Mouse (Mus musculus): Measurements from ENCODE around the gene Prdx5. TPM values are rescaled to one million over a fixed set of nuclear protein-coding genes. Genes with fewer than 3 reads are reported as not detected.

Gene Prdx5
- polyA plus RNA-seq, 1 experiment, result 276 TPM

DNA sequence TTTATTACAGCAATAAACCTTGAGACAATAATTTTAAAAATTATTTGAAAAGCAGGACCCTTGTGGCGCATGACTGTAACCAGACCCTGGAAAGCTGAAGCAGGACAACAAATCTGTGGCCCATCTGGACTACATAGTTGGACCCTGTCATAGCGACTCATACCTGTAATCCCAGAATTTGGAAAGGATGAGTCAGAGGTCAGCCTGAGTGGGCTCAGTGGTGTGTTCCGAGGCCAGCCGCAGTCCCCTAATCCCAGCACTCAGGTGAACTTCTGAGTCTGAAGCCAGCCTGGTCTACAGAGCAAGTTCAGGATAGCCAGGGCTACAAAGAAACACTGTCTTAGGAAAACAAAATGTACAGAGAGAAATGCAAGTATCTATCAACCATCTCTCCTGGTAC, 48.5 kb downstream of the Prdx5 start:
- TF ChIP-seq SRF (IDR thresholded peaks at IDR 0.05; ENCODE audit: control insufficient read depth, insufficient read length, low read depth) (no peak), MYOG (IDR thresholded peaks at IDR 0.05; ENCODE audit: control insufficient read depth in 1 of 3, insufficient read depth in 1 of 3, insufficient read length in 2 of 3, low read depth in 2 of 3) (no peak), MYOD1 (IDR thresholded peaks at IDR 0.05; ENCODE audit: control insufficient read depth in 1 of 3, insufficient read length in 2 of 3, low read depth in 2 of 3) (no peak), POLR2AphosphoS2 (IDR thresholded peaks at IDR 0.05; ENCODE audit: insufficient read length, low read depth) (no peak), TCF3 (IDR thresholded peaks at IDR 0.05; ENCODE audit: insufficient read length, low read depth) (no peak), POLR2A (IDR thresholded peaks at IDR 0.05; ENCODE audit: insufficient read length, low read depth) (no peak), E2F4 (IDR thresholded peaks at IDR 0.05; ENCODE audit: insufficient read depth) (no peak), MAX (IDR thresholded peaks at IDR 0.05; ENCODE audit: low read depth) (no peak), CEBPB (IDR thresholded peaks at IDR 0.05; ENCODE audit: insufficient read depth, poor library complexity, severe bottlenecking) (no peak), TCF12 (IDR thresholded peaks at IDR 0.05; ENCODE audit: insufficient read depth, poor library complexity, severe bottlenecking) (no peak), USF1 (IDR thresholded peaks at IDR 0.05; ENCODE audit: low read depth) (no peak), REST (IDR thresholded peaks at IDR 0.05; ENCODE audit: insufficient read depth, insufficient read length) (no peak)
- Histone ChIP-seq H3ac (ENCODE audit: control insufficient read depth, insufficient read length) (no peak overlapping the region), H3K4me3 (no peak overlapping the region), H3K4me2 (ENCODE audit: low read depth) (no peak overlapping the region), H3K27me3 (ENCODE audit: control insufficient read depth, insufficient read depth, insufficient read length) (no peaks in the 10 kb centered on the region), H3K36me3 (ENCODE audit: control insufficient read depth, insufficient read depth) (no peaks in the 10 kb centered on the region), H3K79me2 (ENCODE audit: control insufficient read depth, insufficient read depth) (no peaks in the 10 kb centered on the region)

- Histone ChIP-seq H3ac (ENCODE audit: control insufficient read depth, insufficient read length) (no peak overlapping the region), H3K36me3 (ENCODE audit: control insufficient read depth, insufficient read depth) (no peaks in the 10 kb centered on the region), H3K79me2 (ENCODE audit: control insufficient read depth, insufficient read depth) (no peaks in the 10 kb centered on the region), H3K27me3 (ENCODE audit: control insufficient read depth, insufficient read depth, insufficient read length) (no peaks in the 10 kb centered on the region), H3K4me2 (ENCODE audit: low read depth) (no peak overlapping the region), H3K4me3 (no peak overlapping the region)
- TF ChIP-seq CEBPB (IDR thresholded peaks at IDR 0.05; ENCODE audit: insufficient read depth, poor library complexity, severe bottlenecking), result no peak
- no peak for TF ChIP-seq MAX (IDR thresholded peaks at IDR 0.05; ENCODE audit: low read depth)
- TF ChIP-seq MYOG (IDR thresholded peaks at IDR 0.05; ENCODE audit: control insufficient read depth in 1 of 3, insufficient read depth in 1 of 3, insufficient read length in 2 of 3, low read depth in 2 of 3), result no peak
- TF ChIP-seq MYOD1 (IDR thresholded peaks at IDR 0.05; ENCODE audit: control insufficient read depth in 1 of 3, insufficient read length in 2 of 3, low read depth in 2 of 3), result no peak
- no peak for TF ChIP-seq REST (IDR thresholded peaks at IDR 0.05; ENCODE audit: insufficient read depth, insufficient read length)
- TF ChIP-seq USF1 (IDR thresholded peaks at IDR 0.05; ENCODE audit: low read depth), result no peak
- no peak for TF ChIP-seq E2F4 (IDR thresholded peaks at IDR 0.05; ENCODE audit: insufficient read depth)
- no peak for TF ChIP-seq TCF3 (IDR thresholded peaks at IDR 0.05; ENCODE audit: insufficient read length, low read depth)
- no peak for TF ChIP-seq TCF12 (IDR thresholded peaks at IDR 0.05; ENCODE audit: insufficient read depth, poor library complexity, severe bottlenecking)
Measured at GRCm38 (mm10) chr19:6860706-6861105, 49.2 kb downstream of the Prdx5 start.

DNA sequence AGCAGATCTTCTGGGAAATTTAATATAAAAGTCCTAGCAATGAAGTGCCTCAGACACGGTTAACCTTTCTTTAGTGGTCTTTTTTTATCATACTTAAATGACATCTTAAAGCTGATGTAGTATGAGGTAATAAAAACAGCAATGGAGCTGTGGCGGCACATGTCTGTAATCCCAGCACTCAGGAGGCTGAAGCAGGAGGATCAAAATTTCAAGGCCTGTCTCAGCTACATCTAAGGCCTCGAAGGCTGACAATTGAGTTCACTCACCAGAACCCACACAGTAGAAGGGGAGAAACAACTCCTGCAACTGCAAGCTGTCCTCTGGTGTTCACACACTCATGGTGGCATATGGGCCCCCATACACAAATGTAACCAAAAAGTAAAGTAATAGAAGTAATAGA, 49.9 kb downstream of the Prdx5 start:
- Histone ChIP-seq H3K4me2 (ENCODE audit: low read depth) (no peak overlapping the region), H3K79me2 (ENCODE audit: control insufficient read depth, insufficient read depth) (no peaks in the 10 kb centered on the region), H3ac (ENCODE audit: control insufficient read depth, insufficient read length) (no peak overlapping the region), H3K36me3 (ENCODE audit: control insufficient read depth, insufficient read depth) (no peaks in the 10 kb centered on the region), H3K4me3 (no peak overlapping the region), H3K27me3 (ENCODE audit: control insufficient read depth, insufficient read depth, insufficient read length) (no peaks in the 10 kb centered on the region)
- TF ChIP-seq TCF12 (IDR thresholded peaks at IDR 0.05; ENCODE audit: insufficient read depth, poor library complexity, severe bottlenecking) (no peak), TCF3 (IDR thresholded peaks at IDR 0.05; ENCODE audit: insufficient read length, low read depth) (no peak), POLR2A (IDR thresholded peaks at IDR 0.05; ENCODE audit: insufficient read length, low read depth) (no peak), REST (IDR thresholded peaks at IDR 0.05; ENCODE audit: insufficient read depth, insufficient read length) (no peak), MYOG (IDR thresholded peaks at IDR 0.05; ENCODE audit: control insufficient read depth in 1 of 3, insufficient read depth in 1 of 3, insufficient read length in 2 of 3, low read depth in 2 of 3) (no peak), MAX (IDR thresholded peaks at IDR 0.05; ENCODE audit: low read depth) (no peak), MYOD1 (IDR thresholded peaks at IDR 0.05; ENCODE audit: control insufficient read depth in 1 of 3, insufficient read length in 2 of 3, low read depth in 2 of 3) (no peak)

GRCm38 (mm10) chr19:6859032-6859651, 50.8 kb downstream of the Prdx5 start:
- Histone ChIP-seq H3K4me3 (no peak overlapping the region), H3K79me2 (ENCODE audit: control insufficient read depth, insufficient read depth) (no peaks in the 10 kb centered on the region), H3K27me3 (ENCODE audit: control insufficient read depth, insufficient read depth, insufficient read length) (no peaks in the 10 kb centered on the region), H3K36me3 (ENCODE audit: control insufficient read depth, insufficient read depth) (no peaks in the 10 kb centered on the region), H3ac (ENCODE audit: control insufficient read depth, insufficient read length) (no peak overlapping the region), H3K4me2 (ENCODE audit: low read depth) (no peak overlapping the region)
- peak in 2 of 3 experiments; percentile 44 to 67 for TF ChIP-seq MYOG (IDR thresholded peaks at IDR 0.05; ENCODE audit: control insufficient read depth in 1 of 3, insufficient read depth in 1 of 3, insufficient read length in 2 of 3, low read depth in 2 of 3)
- TF ChIP-seq MAX (IDR thresholded peaks at IDR 0.05; ENCODE audit: low read depth), result no peak
- peak in 1 of 3 experiments; percentile 47 for TF ChIP-seq MYOD1 (IDR thresholded peaks at IDR 0.05; ENCODE audit: control insufficient read depth in 1 of 3, insufficient read length in 2 of 3, low read depth in 2 of 3)

DNA sequence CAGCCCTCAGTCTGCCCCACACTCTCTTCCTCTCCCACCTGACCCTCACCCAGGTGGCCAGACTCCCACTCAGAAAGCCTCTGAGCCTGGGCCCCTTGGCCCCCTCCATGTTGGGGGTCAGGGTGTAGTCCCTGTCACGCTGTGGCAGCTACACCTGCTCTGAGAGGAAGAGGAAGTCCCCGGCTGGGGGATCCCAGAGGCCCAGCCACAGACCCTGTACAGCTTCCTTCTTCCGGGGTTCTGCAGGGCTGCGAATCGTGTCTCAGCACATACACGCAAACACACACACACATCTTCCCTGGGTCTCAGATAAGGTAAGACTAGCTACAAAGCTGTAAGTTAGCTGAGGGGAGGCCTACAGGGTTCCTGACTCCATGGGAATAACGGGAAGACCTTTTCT, 51.9 kb downstream of the Prdx5 start, which contains the start of gene Ccdc88b:
Gene Ccdc88b, minus strand, starts transcription at position 181 of the 400 bp plus-strand sequence.
- TF ChIP-seq USF1 (IDR thresholded peaks at IDR 0.05; ENCODE audit: low read depth) (no peak), POLR2AphosphoS2 (IDR thresholded peaks at IDR 0.05; ENCODE audit: insufficient read length, low read depth) (no peak), MAX (IDR thresholded peaks at IDR 0.05; ENCODE audit: low read depth) (no peak), TCF3 (IDR thresholded peaks at IDR 0.05; ENCODE audit: insufficient read length, low read depth) (no peak), MYOG (IDR thresholded peaks at IDR 0.05; ENCODE audit: control insufficient read depth in 1 of 3, insufficient read depth in 1 of 3, insufficient read length in 2 of 3, low read depth in 2 of 3) (no peak), E2F4 (IDR thresholded peaks at IDR 0.05; ENCODE audit: insufficient read depth) (no peak), REST (IDR thresholded peaks at IDR 0.05; ENCODE audit: insufficient read depth, insufficient read length) (no peak), POLR2A (IDR thresholded peaks at IDR 0.05; ENCODE audit: insufficient read length, low read depth) (no peak), TCF12 (IDR thresholded peaks at IDR 0.05; ENCODE audit: insufficient read depth, poor library complexity, severe bottlenecking) (no peak), SRF (IDR thresholded peaks at IDR 0.05; ENCODE audit: control insufficient read depth, insufficient read length, low read depth) (no peak), MYOD1 (IDR thresholded peaks at IDR 0.05; ENCODE audit: control insufficient read depth in 1 of 3, insufficient read length in 2 of 3, low read depth in 2 of 3) (no peak), CEBPB (IDR thresholded peaks at IDR 0.05; ENCODE audit: insufficient read depth, poor library complexity, severe bottlenecking) (no peak)
- no peaks in the 10 kb centered on the region for H3K27me3 ChIP-seq (ENCODE audit: control insufficient read depth, insufficient read depth, insufficient read length)
- no peaks in the 10 kb centered on the region for H3K36me3 ChIP-seq (ENCODE audit: control insufficient read depth, insufficient read depth)
- no peak within 1 kb of the TSS for H3K4me2 ChIP-seq (ENCODE audit: low read depth)
- no peak within 1 kb of the TSS for H3ac ChIP-seq (ENCODE audit: control insufficient read depth, insufficient read length)
- H3K4me3 ChIP-seq, result no peak within 1 kb of the TSS
- H3K79me2 ChIP-seq (ENCODE audit: control insufficient read depth, insufficient read depth), result no peaks in the 10 kb centered on the region

Measured in myocyte (in vitro differentiated cells).